Mouse (Mus musculus) T-cell, adult 2 months (primary cell): ENCODE data around the gene Usp3.

Source experiments
- DNase-seq: peaks from one replicate; pipeline ENCODE4 v3.0.0; 2022; ENCODE audit warnings: low spot score

Usp3 gene

GRCm38 (mm10) chr9:66603907-66604306 is 11.0 kb upstream of the Usp3 start:
- no peak for DNase-seq

- DNase-seq, result no peak
Observed at GRCm38 (mm10) chr9:66601006-66601405, 8.1 kb upstream of the Usp3 start.

- no peak for DNase-seq
Observed at GRCm38 (mm10) chr9:66600551-66600950, 7.6 kb upstream of the Usp3 start.

- peak; percentile 82 for DNase-seq
Observed at GRCm38 (mm10) chr9:66599577-66599976, 6.6 kb upstream of the Usp3 start.

GRCm38 (mm10) chr9:66598636-66599035 is 5.7 kb upstream of the Usp3 start:
- DNase-seq, result peak; percentile 61

GRCm38 (mm10) chr9:66597480-66598215 is 4.7 kb upstream of the Usp3 start:
- DNase-seq, result no peak

- no peak for DNase-seq
Observed at GRCm38 (mm10) chr9:66597076-66597475, 4.1 kb upstream of the Usp3 start.

GRCm38 (mm10) chr9:66595722-66596675 is 3.1 kb upstream of the Usp3 start:
- DNase-seq, result no peak

GRCm38 (mm10) chr9:66594061-66594460 is 1.1 kb upstream of the Usp3 start:
- DNase-seq, result no peak

GRCm38 (mm10) chr9:66593613-66593969 is 649 bp upstream of the Usp3 start:
- no peak for DNase-seq

- DNase-seq, result peak; percentile 50
Observed at GRCm38 (mm10) chr9:66591851-66592645, 894 bp downstream of the Usp3 start.

GRCm38 (mm10) chr9:66590051-66590450 is 2.9 kb downstream of the Usp3 start:
- DNase-seq, result no peak

GRCm38 (mm10) chr9:66587016-66587415 is 5.9 kb downstream of the Usp3 start:
- DNase-seq, result no peak

GRCm38 (mm10) chr9:66586533-66586932 is 6.4 kb downstream of the Usp3 start:
- peak; percentile 45 for DNase-seq

- no peak for DNase-seq
Observed at GRCm38 (mm10) chr9:66585191-66585590, 7.8 kb downstream of the Usp3 start.

- no peak for DNase-seq
Observed at GRCm38 (mm10) chr9:66584176-66584575, 8.8 kb downstream of the Usp3 start.

- peak; percentile 41 for DNase-seq
Observed at GRCm38 (mm10) chr9:66583244-66583643, 9.7 kb downstream of the Usp3 start.

GRCm38 (mm10) chr9:66581694-66582093 is 11.2 kb downstream of the Usp3 start:
- DNase-seq, result no peak

GRCm38 (mm10) chr9:66580722-66581121 is 12.2 kb downstream of the Usp3 start:
- no peak for DNase-seq

- no peak for DNase-seq
Observed at GRCm38 (mm10) chr9:66575878-66576238, 17.1 kb downstream of the Usp3 start.

- no peak for DNase-seq
Observed at GRCm38 (mm10) chr9:66575041-66575877, 17.7 kb downstream of the Usp3 start.
